Mouse (Mus musculus) liver, embryonic 14.5 days (tissue): ENCODE measurements around the gene Kcnj11.

ENCODE experiments used
- CTCF ChIP-seq: IDR thresholded peaks from 2 replicates; pipeline ENCODE4 v1.5.1; 2016; ENCODE audit warnings: antibody characterized with exemption, low read depth, control low read depth
- EP300 ChIP-seq: IDR thresholded peaks from 2 replicates; pipeline ENCODE4 v1.6.1; 2016; ENCODE audit warnings: antibody characterized with exemption, low read depth

DNA sequence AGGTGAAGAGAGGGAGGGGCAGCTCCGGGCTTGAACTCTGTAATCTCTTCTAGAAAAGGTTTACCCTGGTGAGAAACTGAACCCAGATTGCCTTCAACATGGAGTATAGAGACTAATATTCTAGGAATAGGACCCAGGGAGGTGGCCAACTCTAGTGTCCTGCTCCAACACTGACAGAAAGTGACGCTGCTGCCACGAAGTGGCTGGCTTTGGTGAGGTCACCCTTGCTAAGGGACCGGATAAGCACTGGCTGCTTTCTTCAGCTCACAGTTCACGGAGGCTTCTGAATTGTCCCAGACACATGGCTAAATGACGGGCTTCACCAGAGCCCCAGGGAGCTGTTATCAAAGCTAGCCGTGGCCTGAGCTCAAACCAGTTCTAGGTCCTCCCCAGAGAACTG lies 33.3 kb upstream of the Kcnj11 start:
- TF ChIP-seq EP300 (no peak), CTCF (no peak)
